Mouse (Mus musculus) brain, embryonic 18.5 days (tissue): ENCODE results near the gene Zmynd15.

ENCODE experiments used
- DNase-seq: peaks from one replicate; pipeline ENCODE4 v3.0.0-alpha.2; 2012; ENCODE audit warnings: low read depth, low spot score

The Zmynd15 gene

DNA sequence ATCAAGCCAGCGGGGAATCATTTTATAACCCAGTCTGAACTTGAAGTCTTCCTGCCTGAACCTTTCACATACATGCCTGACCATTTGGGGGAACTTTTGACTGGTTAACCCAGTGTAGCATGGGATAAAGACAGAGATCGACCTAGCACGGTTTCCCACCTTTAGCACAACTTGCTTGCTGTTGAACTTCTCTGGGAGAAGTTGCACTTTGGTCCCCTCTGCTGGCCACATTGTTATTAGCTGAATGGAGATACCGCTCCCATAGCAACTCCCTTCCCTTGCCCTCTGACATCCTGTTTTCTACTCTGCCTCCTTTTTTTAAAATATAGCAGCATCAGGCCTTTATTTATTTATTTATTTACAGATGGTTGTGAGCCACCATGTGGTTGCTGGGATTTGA, 47.2 kb downstream of the Zmynd15 start:
- DNase-seq = no peak

DNA sequence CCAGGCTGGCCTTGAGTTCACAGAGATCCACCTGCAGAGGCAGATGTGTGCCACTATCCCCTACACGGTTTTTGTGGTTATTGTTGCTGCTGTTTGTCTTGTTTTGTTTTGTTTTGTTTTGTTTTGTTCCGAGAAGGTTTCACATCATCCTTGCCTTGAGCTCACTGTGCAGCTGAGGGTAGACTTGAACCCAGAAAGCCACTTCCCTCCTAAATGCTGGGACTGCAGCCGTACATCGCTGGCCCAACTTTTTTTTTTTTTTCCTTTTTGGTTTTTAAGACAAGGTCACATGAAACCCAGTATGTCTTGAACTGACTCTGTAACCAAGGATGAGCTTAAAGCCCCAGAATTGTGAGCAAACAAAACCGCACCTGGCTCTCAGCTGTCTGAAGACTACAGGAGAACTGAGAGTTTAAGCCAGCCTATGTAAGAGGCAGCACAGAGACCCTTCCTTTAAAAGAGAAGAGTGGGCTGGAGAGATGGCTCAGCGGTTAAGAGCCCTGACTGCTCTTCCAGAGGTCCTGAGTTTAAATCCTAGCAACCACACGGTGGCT, 47.8 kb downstream of the Zmynd15 start:
- DNase-seq = no peak

DNA sequence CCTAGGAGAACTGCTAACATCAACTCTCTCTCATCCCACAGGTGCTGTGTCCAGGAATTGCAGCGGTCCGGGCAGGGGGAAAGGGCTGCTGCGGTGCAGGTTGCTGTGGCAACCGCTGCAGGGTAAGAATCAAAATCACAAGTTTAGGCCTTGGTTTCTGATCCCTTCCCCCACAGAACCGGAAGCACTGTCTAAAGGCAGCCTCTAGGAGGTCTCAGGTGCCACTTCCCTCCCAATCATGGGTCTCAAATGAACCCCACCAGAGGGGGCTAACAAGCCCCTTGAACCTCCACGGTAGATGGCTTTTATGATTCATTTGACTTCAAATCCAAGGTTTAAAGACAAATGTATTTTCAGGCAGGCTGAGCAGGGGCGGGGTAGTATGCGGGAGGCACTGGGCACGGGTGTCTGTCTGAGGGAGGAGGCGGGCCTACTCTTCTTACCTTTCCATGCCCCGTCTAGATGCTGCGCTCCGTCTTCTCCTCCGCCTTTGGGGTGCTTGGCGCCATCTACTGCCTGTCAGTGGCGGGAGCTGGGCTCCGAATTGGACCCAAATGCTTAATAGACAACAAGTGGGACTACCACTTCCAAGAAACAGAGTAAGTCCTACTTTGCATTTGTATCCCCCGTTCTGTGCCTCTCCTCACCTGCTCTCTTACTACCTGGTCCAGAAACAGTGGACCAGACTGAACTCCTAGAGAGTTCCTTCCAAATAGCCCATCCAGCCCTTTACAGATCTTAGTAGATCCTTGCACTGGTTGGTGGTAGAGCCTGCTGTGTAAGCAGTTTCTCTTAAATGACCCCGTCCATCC, 50.7 kb downstream of the Zmynd15 start:
- DNase-seq = no peak

DNA sequence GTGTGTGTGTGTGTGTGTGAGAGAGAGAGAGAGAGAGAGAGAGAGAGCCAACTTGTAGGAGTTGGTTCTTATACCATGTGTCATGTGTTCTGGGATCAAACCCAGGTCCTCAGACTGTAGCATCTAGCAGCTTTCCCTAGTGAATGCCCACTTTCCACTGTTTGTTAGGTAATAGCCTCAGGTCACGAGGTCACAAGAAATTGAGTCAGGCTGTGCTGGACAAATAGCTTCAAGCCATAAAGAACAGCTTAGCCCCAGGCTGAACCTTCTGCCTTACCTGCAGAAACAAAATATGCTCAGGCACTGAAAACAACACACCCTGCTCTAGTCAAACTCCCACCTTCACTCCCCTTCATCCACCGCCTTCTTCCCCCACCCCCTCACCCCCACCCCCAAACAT, 52.0 kb downstream of the Zmynd15 start:
- no peak for DNase-seq

DNA sequence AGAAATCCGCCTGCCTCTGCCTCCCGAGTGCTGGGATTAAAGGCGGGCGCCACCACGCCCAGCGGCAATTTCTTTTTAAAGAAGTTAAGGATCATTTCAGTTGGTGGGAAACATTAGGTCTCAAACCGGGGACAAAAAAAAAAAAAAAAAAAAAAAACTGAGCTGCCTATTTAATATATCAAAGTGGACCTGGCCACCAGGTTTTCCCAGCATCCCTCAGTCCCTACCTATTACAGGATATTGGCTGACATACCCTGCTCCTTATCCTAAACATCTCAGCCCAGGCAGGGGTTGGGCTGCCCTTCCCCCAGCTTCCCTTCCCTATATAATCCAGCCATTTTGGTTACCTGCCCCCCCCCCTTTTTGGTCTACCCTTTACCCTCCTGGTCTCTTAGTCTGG, 52.6 kb downstream of the Zmynd15 start:
- no peak for DNase-seq

DNA sequence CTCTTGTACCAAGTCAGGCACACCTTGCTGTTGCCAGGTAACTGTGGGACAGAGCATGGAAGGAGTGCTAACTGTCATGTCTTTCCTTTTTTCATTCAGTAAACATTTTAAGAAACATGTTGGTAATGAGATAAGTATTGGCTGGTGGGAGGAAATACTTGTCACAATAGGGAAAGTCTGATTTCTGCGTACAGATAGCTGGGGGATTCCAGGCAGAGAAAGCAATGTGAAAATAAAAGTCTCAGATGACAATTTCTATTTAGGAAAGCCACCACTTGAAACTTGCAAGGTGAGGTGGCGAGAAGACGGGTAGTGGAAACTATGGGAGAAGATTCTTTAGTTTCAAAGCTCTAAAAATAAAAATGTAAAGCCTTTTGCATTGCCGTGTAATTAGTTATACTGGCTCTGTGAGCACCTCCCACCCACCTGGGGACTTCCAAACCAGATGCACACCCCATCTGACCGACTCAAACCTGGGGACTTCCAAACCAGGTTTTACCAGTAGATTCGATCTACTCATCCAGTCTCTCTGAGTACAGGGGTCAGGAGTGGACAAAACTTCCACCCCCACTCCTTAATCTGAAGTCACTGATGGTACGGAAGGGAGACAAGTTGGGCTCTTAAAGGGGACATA, 53.6 kb downstream of the Zmynd15 start:
- no peak for DNase-seq

DNA sequence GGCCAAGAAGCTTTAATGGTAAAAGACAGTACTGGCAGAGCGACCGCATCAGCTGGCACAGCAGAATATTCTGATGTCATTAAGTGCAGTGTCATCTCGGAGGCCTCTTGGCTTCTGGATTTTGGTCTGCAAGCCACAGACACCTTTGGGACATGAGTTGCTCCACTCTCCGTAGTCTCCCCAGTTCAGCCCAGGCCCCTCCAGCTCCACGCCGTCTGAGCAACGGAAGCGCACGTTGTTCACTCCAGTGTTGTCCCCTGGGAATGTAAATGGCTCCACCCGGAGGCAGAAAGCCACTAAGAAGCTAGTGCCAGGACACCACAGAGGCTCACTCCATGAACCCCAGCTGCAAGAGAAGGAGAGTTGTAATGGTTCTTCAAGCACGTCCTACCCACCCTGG, 54.3 kb downstream of the Zmynd15 start:
- DNase-seq = no peak

DNA sequence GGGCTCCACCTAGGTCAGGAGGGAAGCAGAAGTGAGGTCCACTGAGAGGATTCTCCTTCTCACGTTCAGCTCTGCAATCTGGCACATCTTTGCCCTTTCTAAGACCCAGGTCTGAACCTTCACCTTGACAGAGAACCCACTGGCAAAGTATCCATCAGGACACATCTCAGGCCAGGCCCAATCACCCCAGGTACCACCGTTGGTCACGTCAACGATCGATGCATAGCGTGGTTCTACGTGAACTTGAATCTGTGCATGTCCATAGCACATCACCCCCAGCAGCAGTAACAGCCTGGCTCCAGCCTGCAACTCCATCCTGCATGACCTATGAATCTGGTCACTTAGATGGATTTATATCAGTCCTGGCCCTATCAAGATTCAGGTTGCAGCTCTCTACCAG, 55.1 kb downstream of the Zmynd15 start, which contains the start of gene Vmo1:
TSS of gene Vmo1 (minus strand) at position 329 of the 400 bp plus-strand sequence.
- DNase-seq = no peak
